Mouse (Mus musculus) heart, adult 11 months (tissue): ENCODE results near the gene Fam13c.
A peak's percentile ranks its signal among the peaks of the same experiment; 100 is the strongest.

ENCODE experiments used
- DNase-seq: peaks from one replicate; pipeline ENCODE4 v3.0.0; 2022

Fam13c gene

DNA sequence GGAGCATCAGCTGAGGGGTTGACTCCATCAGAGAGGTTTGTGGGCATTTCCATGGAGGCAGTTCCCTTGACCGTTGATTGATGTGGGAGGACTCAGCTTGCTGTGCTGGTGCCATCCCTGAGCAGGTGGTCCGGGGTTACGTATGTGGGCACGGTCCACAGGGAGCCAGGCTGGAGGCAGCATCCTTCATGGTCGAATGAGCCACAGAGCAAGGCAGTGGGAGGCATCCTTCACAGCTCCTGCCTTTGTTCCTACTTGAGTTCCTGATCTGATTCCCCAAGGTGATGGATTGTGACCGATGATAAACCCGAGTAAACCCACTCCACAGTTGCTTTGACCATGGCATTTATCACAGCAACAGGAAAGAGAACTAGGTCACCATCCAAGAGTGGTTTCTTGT is 25.4 kb downstream of the Fam13c start:
- DNase-seq = peak; percentile 89

DNA sequence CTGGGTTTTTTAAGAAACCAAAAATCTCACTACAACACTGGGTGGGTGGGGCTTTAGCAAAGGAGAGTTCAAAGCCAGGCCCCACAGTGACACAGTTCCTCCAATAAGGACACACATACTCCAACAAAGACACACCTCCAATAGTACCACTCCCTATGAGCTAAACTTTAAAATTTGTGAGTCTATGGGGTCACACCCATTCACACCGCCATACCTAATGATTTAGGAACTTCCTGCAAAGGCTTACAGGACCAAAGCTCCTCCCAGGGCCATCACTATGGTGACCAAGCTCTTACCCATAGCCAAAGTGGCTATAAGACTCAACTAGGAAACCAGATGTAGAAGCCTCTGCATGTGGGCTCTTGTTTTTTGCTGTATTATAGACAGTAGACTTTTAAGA is 30.6 kb downstream of the Fam13c start:
- no peak for DNase-seq

DNA sequence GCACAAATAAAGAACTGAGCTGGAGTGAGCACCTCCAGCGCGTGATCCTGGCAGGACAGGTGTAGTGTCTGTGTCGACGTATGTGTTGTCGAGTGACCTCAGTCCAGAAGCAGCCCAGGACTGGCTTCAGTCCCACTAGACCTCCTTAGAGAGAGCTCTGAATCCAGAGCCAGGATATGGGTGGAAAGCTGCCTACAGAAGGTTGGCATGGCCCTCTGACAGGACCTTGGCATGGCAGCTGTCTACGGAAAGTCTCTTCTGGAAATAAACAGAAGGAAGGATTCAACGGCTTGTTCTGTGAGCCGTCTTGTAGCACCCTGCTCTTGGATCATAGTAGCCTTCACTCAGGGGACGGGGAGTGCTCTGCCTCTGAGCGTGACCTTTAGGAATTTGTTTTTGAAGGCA is 37.5 kb downstream of the Fam13c start:
- DNase-seq = peak; percentile 96

DNA sequence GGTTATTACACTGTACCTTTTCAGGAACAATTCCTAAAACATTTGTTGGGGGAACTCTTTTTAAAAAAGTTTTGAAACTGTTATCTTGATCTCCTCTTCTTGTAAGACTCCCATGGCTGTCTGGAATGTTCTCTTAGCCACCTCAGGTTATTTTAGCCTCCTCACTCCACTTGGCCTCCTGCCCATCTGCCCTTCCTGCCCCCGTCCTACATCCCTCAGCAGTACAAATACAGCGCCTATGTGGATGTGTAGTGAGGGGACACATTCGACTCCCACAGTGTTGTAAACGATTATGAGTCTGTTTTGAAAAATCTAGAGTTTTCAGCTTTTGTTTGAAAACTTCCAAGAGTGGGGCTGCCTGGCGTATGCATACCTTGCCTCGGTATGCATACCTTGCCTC is 43.5 kb downstream of the Fam13c start:
- DNase-seq = peak; percentile 95

GRCm38 (mm10) chr10:70484568-70485286 is 44.4 kb downstream of the Fam13c start:
- peak; percentile 90 for DNase-seq

GRCm38 (mm10) chr10:70485287-70485612 is 45.0 kb downstream of the Fam13c start:
- DNase-seq = no peak

GRCm38 (mm10) chr10:70486651-70487050 is 46.4 kb downstream of the Fam13c start:
- peak; percentile 35 for DNase-seq

- DNase-seq = peak; percentile 84
These were observed 53.6 kb downstream of the Fam13c start for GRCm38 (mm10) chr10:70493891-70494290.

DNA sequence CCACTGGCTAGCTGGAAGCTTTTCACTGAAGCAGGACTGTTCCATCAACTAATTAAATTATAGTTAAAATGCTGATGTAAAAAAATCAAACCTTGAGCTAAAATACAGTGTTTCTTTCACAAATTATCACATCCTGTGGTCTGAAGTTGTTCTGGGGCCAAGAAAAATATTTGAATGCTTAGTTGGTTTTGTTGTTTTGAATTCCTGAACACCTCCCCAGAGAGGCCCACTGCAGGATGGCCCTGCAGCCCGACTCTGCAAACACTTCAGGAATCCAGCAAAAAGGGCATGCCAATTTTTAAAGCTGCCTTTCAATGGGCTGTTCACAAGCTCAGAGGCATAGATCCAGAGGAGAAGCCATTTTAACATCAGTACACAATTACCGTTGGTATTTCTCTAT is 54.2 kb downstream of the Fam13c start:
- DNase-seq = peak; percentile 97

DNA sequence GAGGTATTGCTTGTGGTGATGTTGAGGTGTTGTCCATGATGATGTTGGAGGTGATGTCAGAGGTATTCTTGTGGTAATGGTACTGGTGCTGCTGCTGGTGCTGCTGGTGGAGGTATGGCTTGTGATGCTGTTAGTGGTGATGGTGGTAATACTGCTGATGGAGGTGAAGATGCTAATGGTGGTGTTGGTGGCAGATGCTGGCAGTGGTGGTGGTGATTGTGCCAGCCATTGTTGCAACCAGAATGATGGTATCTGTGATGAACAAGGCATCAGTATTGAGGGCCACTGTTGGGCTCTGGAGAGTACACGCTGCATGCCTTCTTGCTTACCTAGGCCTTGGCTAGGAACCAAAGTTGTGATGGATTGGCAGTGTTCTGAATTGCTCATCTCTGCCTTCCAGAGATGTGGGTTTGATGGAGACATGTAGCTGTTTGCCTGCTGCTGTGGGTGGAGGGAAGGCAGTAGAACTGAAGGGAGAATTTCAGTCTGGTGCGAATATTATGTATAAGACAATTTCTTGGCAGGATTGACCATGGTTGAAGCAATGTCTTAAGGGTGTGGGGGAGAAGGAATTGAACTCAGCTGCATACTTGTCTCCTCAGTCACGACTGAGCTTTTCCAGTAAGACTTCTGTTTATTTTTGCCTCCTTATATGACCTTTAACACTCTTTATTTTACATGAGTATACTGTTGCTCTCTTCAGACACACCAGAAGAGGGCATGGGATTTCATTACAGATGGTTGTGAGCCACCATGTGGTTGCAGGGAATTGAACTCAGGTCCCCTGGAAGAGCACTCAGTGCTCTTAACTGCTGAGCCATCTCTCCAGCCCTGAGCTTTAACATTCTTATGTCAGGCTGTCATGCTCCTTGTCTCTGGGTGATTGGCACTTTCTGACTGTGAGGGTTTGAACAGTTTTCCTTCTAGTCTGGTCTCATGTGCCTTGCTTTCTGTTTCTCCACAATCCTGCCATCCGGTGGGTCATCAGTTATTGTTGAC is 55.1 kb downstream of the Fam13c start:
- DNase-seq = peak; percentile 89

DNA sequence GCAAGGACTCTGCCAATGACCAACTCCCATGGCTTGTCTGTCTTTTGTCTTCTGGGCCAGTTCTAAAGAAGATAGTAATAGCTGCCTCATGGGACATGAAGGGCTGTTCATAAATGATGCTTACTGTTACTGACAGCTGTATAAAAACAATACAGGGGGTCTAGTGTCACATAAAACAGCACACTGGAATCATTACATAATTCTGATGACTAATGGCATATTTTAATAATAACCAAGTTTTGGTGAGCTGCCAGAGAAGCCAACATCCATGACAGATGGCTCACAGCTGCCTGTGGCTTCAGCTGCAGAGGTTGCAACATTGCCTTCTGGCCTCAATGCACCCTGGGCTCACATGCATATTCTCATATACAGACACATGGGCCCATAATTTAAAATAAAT is 56.7 kb downstream of the Fam13c start:
- peak; percentile 97 for DNase-seq

DNA sequence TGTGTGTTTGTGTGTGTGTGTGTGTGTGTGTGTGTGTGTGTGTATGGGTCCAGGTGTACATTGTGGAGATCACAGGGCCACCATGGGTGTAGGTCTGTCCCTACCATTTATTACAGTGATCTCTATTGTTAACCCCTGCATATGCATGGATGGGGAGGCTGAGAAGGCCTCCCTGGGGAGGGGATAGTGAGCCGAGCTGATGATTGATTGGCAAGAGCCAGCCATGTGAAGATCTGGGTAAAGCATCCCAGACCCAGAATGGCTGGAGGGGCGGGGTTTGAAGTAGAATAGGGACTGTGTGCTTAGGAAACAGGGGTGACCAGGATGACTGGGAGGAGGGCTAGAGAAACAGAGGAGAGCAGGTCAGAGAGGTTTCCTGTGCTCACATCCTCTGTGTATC is 58.0 kb downstream of the Fam13c start:
- DNase-seq = peak; percentile 89

- DNase-seq = peak; percentile 22
These were observed 59.0 kb downstream of the Fam13c start for GRCm38 (mm10) chr10:70499246-70499645.

GRCm38 (mm10) chr10:70504871-70505270 is 64.6 kb downstream of the Fam13c start:
- DNase-seq = peak; percentile 76

GRCm38 (mm10) chr10:70505395-70505794 is 65.1 kb downstream of the Fam13c start:
- DNase-seq = peak; percentile 54

GRCm38 (mm10) chr10:70505842-70506241 is 65.6 kb downstream of the Fam13c start:
- peak; percentile 49 for DNase-seq

GRCm38 (mm10) chr10:70506499-70507168 is 66.4 kb downstream of the Fam13c start:
- peak; percentile 86 for DNase-seq

DNA sequence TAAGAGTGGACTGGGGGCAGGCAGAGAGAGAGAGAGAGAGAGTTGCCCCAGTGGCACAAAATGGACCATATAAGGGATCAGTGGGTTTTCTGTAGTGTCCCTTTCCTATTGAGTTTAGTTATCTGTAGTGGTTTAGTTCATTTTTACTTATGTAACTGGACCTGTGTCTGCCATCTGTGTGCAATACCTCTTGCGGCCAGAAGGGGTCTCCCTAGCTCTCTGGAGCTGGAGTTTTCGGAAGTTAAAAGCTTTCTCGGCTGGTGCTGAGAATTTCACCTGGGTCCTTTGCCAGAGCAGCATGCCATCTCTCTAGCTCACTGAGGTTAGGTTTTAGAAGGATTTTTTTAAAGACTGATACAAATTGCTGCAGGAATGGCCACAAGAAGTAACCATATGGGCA is 67.6 kb downstream of the Fam13c start:
- peak; percentile 54 for DNase-seq

DNA sequence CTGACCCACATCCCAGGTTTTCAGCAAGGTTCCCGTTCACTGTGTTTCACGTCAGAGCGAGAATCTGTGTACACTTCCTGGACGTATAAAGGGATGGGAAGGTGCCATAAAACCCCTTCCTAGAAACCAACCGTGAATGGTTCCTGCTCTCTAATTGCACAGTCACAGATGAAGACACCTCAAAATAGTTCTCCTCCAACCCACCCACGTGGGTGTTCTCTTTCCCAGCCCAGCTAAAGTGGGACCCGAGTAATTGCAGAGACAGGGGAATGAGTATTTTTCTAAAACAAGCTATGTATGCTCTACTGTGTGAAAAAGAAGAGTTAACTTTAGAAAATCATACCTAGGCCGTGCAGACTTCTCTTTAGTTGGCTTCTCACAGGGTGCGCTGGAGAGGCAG is 74.6 kb downstream of the Fam13c start:
- peak; percentile 19 for DNase-seq

DNA sequence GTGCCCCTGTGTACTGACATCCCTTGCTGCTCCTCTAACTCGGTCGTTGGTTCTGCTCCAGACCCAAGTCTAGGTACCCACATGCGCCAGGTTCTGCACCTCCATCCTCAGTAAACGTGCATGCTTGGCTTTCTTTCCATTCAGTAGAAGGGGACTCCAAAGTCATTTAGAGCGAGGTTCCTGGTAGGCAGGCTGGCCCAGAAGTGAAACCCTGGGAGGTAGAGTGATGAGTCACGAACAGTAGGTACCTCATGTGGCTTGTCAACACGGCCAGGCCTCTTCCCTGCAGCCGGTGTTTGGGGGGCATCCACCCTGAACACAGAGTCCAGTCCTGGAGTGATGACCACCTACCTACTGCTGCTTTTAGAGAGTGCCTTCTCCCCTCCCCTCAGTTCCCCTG is 76.4 kb downstream of the Fam13c start:
- no peak for DNase-seq

- DNase-seq = peak; percentile 82
These were observed 79.4 kb downstream of the Fam13c start for GRCm38 (mm10) chr10:70519640-70520099.

GRCm38 (mm10) chr10:70520143-70521131 is 80.2 kb downstream of the Fam13c start:
- peak; percentile 97 for DNase-seq
